Mouse (Mus musculus) C2C12 (cell line): ENCODE measurements around the gene Ehd4. TPM values are rescaled to one million over a fixed set of nuclear protein-coding genes. Genes with fewer than 3 reads are reported as not detected.

Experiments
- H3K27me3 ChIP-seq: one replicate; pipeline ENCODE4 v1.6.1; 2011; ENCODE audit not compliant: control insufficient read depth, insufficient read depth, insufficient read length
- H3K36me3 ChIP-seq: one replicate; pipeline ENCODE4 v1.6.1; 2011; ENCODE audit not compliant: control insufficient read depth, insufficient read depth
- H3K4me3 ChIP-seq: one replicate; pipeline ENCODE4 v1.5.1; 2011; ENCODE audit warnings: mild to moderate bottlenecking, control low read depth; ENCODE audit not compliant: poor library complexity, insufficient read depth, severe bottlenecking
- H3K79me2 ChIP-seq: one replicate; pipeline ENCODE4 v1.6.1; 2011; ENCODE audit not compliant: control insufficient read depth, insufficient read depth
- H3K79me3 ChIP-seq: one replicate; pipeline ENCODE4 v1.6.1; 2011; ENCODE audit warnings: low read depth, control low read depth
- H3ac ChIP-seq: one replicate; pipeline ENCODE3; 2011; ENCODE audit warnings: low read depth; ENCODE audit not compliant: control insufficient read depth, insufficient read length
- CEBPB ChIP-seq: IDR thresholded peaks from one replicate; pipeline ENCODE4 v1.6.1; 2011; ENCODE audit warnings: low read depth, mild to moderate bottlenecking, control low read depth, moderate library complexity
- CTCF ChIP-seq: IDR thresholded peaks from one replicate; pipeline ENCODE4 v1.5.1; 2011; ENCODE audit not compliant: control insufficient read depth, insufficient read depth, insufficient read length
- FOSL1 ChIP-seq: IDR thresholded peaks from one replicate; pipeline ENCODE4 v1.8.0; 2011; ENCODE audit warnings: mild to moderate bottlenecking, low read length; ENCODE audit not compliant: poor library complexity, insufficient read depth, severe bottlenecking
- MAX ChIP-seq: IDR thresholded peaks from one replicate; pipeline ENCODE4 v1.6.1; 2011; ENCODE audit warnings: mild to moderate bottlenecking, control low read depth
- MYOD1 ChIP-seq: IDR thresholded peaks from one replicate; pipeline ENCODE4 v1.6.1; 2011; ENCODE audit warnings: low read depth; ENCODE audit not compliant: control insufficient read depth, insufficient read length
- MYOG ChIP-seq: IDR thresholded peaks from one replicate; pipeline ENCODE4 v1.6.1; 2011; ENCODE audit not compliant: control insufficient read depth, insufficient read length; ENCODE audit errors: extremely low read depth
- USF1 ChIP-seq: IDR thresholded peaks from one replicate; pipeline ENCODE4 v1.6.1; 2011; ENCODE audit warnings: low read depth, mild to moderate bottlenecking, control low read depth, moderate library complexity
- long read RNA-seq, 2 experiments: library from polyadenylated mRNA; unstranded; transcript quantifications; one replicate each; pipeline ENCODE4 v2.0.0; 2019 to 2020
- polyA plus RNA-seq: library from polyadenylated mRNA; unstranded; fragments of >200 nt; fragmentation: generic; extraction: Trizol; gene quantifications from one replicate; pipeline ENCODE4 v1.2.1, GENCODE M21; 2012; ENCODE audit warnings: missing spikeins

Gene Ehd4
- 60.1 TPM for polyA plus RNA-seq
- long read RNA-seq, experiment 1, transcript Ehd4-201 (6 exons, 3,730 nt), result major isoform, 70 of 100 reads
- long read RNA-seq, experiment 1, partial matches to known transcripts, result 12 of 100 reads
- long read RNA-seq, experiment 1, other reads (novel, unspliced or antisense), result 18 of 100 reads
- long read RNA-seq, experiment 2, transcript Ehd4-201 (6 exons, 3,730 nt), result major isoform, 892 of 937 reads
- long read RNA-seq, experiment 2, partial matches to known transcripts, result 19 of 937 reads
- long read RNA-seq, experiment 2, other reads (novel, unspliced or antisense), result 25 of 937 reads

DNA sequence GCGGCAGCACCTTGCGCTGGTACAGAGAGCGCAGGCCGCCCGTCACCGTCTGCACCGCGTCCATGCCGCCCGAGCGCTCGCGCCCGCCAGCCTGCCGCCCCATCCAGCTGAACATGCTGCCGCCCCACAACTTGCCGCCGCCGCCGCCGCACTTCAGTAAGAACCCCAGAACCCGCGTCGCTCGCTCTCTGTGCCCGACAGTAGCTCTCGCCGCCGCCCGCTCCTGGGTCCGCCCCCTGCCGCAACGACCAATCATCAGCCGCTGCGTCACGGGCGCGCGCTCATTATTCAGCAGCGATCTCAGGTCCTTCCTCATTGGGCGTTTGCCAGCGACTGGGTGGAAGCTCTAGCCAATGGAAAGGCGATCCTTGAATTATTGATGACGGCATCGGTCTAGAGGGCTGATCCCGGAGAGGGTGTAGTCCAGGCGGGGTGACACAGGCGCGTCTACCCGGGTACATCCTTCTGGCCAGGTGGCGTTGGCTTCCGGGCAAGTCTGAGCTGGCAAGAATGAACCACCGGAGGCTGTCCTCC, at the start of gene Ehd4:
Gene Ehd4, minus strand, starts transcription at position 246 of the 534 bp plus-strand sequence.
- no peaks in the 10 kb centered on the region for H3K27me3 ChIP-seq
- peaks cover 44% of the 10 kb centered on the region for H3K79me3 ChIP-seq
- TF ChIP-seq MAX (peak; percentile 51), CTCF (no peak)
- H3K79me2 ChIP-seq, result peaks cover 49% of the 10 kb centered on the region
- peaks cover 28% of the 10 kb centered on the region for H3K36me3 ChIP-seq
- peak within 1 kb of the TSS; percentile 80 for H3ac ChIP-seq
- peak within 1 kb of the TSS; percentile 78 for H3K4me3 ChIP-seq

GRCm38 (mm10) chr2:120203742-120204141, 49.3 kb upstream of the Ehd4 start:
- Histone ChIP-seq H3ac (no peak overlapping the region), H3K79me2 (no peaks in the 10 kb centered on the region), H3K79me3 (no peaks in the 10 kb centered on the region), H3K27me3 (peaks cover 52% of the 10 kb centered on the region), H3K36me3 (no peaks in the 10 kb centered on the region), H3K4me3 (no peak overlapping the region)
- TF ChIP-seq USF1, result no peak

- Histone ChIP-seq H3K36me3 (no peaks in the 10 kb centered on the region), H3K79me3 (no peaks in the 10 kb centered on the region), H3K4me3 (no peak overlapping the region), H3ac (no peak overlapping the region), H3K79me2 (no peaks in the 10 kb centered on the region), H3K27me3 (peaks cover 27% of the 10 kb centered on the region)
- TF ChIP-seq CTCF (no peak), CEBPB (no peak), MAX (no peak), FOSL1 (no peak), MYOD1 (no peak), USF1 (no peak), MYOG (no peak)
These were observed 45.7 kb upstream of the Ehd4 start for GRCm38 (mm10) chr2:120200077-120200476.

DNA sequence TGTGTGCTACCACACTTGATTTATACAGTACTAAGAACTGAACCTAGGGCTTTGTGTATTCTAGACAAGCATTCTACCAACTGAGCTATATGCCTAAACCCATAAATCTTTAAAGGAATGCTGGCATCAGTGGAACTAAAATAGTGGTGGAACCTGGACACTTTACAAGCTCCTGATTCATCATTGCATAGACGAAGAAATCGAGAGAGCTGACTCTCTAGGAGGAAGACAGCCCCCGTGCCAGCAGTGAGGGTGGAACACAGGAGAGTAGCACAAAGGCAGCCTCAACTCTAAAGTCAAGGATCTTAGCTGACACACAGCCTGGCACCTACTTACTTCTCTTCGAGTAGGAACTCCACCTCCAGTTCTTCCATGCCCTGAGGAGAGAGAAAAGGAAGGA, 33.8 kb upstream of the Ehd4 start:
- TF ChIP-seq CEBPB (no peak), CTCF (no peak), USF1 (no peak), MAX (no peak), MYOG (no peak), FOSL1 (no peak), MYOD1 (no peak)

GRCm38 (mm10) chr2:120187583-120187982, 33.2 kb upstream of the Ehd4 start:
- H3K36me3 ChIP-seq, result no peaks in the 10 kb centered on the region

More for the DNA sequence above, 33.8 kb upstream of the Ehd4 start:
- Histone ChIP-seq H3K79me2 (no peaks in the 10 kb centered on the region), H3K27me3 (peaks cover 12% of the 10 kb centered on the region), H3K4me3 (no peak overlapping the region), H3ac (no peak overlapping the region), H3K36me3 (no peaks in the 10 kb centered on the region), H3K79me3 (no peaks in the 10 kb centered on the region)

DNA sequence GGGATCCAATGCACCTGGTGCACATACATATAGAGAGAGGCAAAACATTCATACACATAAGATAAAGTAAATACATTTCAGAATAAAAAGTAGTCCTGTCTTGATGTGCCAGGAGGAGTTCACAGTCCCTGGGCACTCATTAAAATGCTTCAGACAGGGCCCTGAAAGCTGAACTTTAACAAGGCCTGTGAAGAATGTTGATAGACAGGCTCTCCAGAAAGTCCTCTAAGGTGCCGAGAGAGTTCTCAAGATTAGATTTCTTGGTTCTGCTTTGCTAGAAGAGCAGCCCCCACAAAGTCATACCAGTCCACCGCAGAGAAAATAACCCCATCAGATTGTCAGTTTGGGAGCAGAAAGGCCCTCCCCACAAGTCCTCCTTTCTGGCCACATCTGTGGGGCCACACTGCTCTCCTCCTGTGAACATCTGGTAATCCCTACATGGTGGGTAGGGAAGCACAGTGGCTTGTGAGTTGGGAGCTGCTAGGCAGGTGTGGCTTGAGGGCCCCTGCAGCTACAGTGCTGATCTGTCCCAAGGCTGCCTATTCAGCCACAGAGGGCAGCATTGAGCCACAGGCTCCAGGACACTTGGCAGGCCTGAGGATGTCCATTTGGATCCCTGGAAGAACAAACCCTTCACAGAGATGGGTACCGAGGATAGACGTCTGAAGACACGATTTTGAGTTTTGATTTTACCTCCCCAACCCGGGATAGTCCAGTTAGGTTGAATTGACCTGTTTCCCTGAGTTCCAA, 31.3 kb upstream of the Ehd4 start:
- Histone ChIP-seq H3K27me3 (peaks cover 17% of the 10 kb centered on the region), H3K79me3 (no peaks in the 10 kb centered on the region), H3ac (no peak overlapping the region), H3K36me3 (no peaks in the 10 kb centered on the region), H3K4me3 (no peak overlapping the region), H3K79me2 (no peaks in the 10 kb centered on the region)
- TF ChIP-seq CTCF (peak; percentile 28), MAX (no peak)

More at GRCm38 (mm10) chr2:120187583-120187982, 33.2 kb upstream of the Ehd4 start:
- Histone ChIP-seq H3K79me3 (no peaks in the 10 kb centered on the region), H3K27me3 (peaks cover 16% of the 10 kb centered on the region), H3ac (no peak overlapping the region), H3K79me2 (no peaks in the 10 kb centered on the region), H3K4me3 (no peak overlapping the region)
- TF ChIP-seq CEBPB, result no peak
- TF ChIP-seq FOSL1, result no peak
